Mouse (Mus musculus): ENCODE measurements around the gene Tnfrsf19. TPM values are rescaled to one million over a fixed set of nuclear protein-coding genes. Genes with fewer than 3 reads are reported as not detected.

The Tnfrsf19 gene
- total RNA-seq, 2 experiments from 2014 or later, result not detected

GRCm38 (mm10) chr14:61024006-61024405 is 22.3 kb downstream of the Tnfrsf19 start:
- ATAC-seq (replicated peaks; ENCODE audit: poor library complexity, severe bottlenecking), result no peak

GRCm38 (mm10) chr14:61022383-61022782 is 23.9 kb downstream of the Tnfrsf19 start:
- no peak for ATAC-seq (replicated peaks; ENCODE audit: poor library complexity, severe bottlenecking)

- no peak for ATAC-seq (replicated peaks; ENCODE audit: poor library complexity, severe bottlenecking)
Observed at GRCm38 (mm10) chr14:61020968-61021367, 25.3 kb downstream of the Tnfrsf19 start.

- ATAC-seq (replicated peaks; ENCODE audit: poor library complexity, severe bottlenecking), result no peak
Observed at GRCm38 (mm10) chr14:61019880-61020279, 26.4 kb downstream of the Tnfrsf19 start.

GRCm38 (mm10) chr14:61014544-61014943 is 31.7 kb downstream of the Tnfrsf19 start:
- ATAC-seq (replicated peaks; ENCODE audit: poor library complexity, severe bottlenecking), result no peak

- no peak for ATAC-seq (replicated peaks; ENCODE audit: poor library complexity, severe bottlenecking)
Observed at GRCm38 (mm10) chr14:61012397-61012931, 33.8 kb downstream of the Tnfrsf19 start.

- ATAC-seq (replicated peaks; ENCODE audit: poor library complexity, severe bottlenecking), result no peak
Observed at GRCm38 (mm10) chr14:61011621-61012174, 34.6 kb downstream of the Tnfrsf19 start.

- no peak for ATAC-seq (replicated peaks; ENCODE audit: poor library complexity, severe bottlenecking)
Observed at GRCm38 (mm10) chr14:61005127-61005837, 41.0 kb downstream of the Tnfrsf19 start.

GRCm38 (mm10) chr14:61003676-61004075 is 42.6 kb downstream of the Tnfrsf19 start:
- ATAC-seq (replicated peaks; ENCODE audit: poor library complexity, severe bottlenecking), result no peak

- no peak for ATAC-seq (replicated peaks; ENCODE audit: poor library complexity, severe bottlenecking)
Observed at GRCm38 (mm10) chr14:61000072-61000471, 46.2 kb downstream of the Tnfrsf19 start.

GRCm38 (mm10) chr14:60996556-60996955 is 49.7 kb downstream of the Tnfrsf19 start:
- ATAC-seq (replicated peaks; ENCODE audit: poor library complexity, severe bottlenecking), result no peak

GRCm38 (mm10) chr14:60993506-60993905 is 52.8 kb downstream of the Tnfrsf19 start:
- no peak for ATAC-seq (replicated peaks; ENCODE audit: poor library complexity, severe bottlenecking)

GRCm38 (mm10) chr14:60993092-60993491 is 53.2 kb downstream of the Tnfrsf19 start:
- ATAC-seq (replicated peaks; ENCODE audit: poor library complexity, severe bottlenecking), result no peak

GRCm38 (mm10) chr14:60992144-60992543 is 54.1 kb downstream of the Tnfrsf19 start:
- ATAC-seq (replicated peaks; ENCODE audit: poor library complexity, severe bottlenecking), result no peak

GRCm38 (mm10) chr14:60988228-60988627 is 58.1 kb downstream of the Tnfrsf19 start:
- peak; percentile 35; the same call in 1 of the 2 replicates for ATAC-seq (replicated peaks; ENCODE audit: poor library complexity, severe bottlenecking)

GRCm38 (mm10) chr14:60986926-60987325 is 59.4 kb downstream of the Tnfrsf19 start:
- ATAC-seq (replicated peaks; ENCODE audit: poor library complexity, severe bottlenecking), result no peak

GRCm38 (mm10) chr14:60985077-60985476 is 61.2 kb downstream of the Tnfrsf19 start:
- no peak for ATAC-seq (replicated peaks; ENCODE audit: poor library complexity, severe bottlenecking)

- no peak for ATAC-seq (replicated peaks; ENCODE audit: poor library complexity, severe bottlenecking)
Observed at GRCm38 (mm10) chr14:60984266-60984665, 62.0 kb downstream of the Tnfrsf19 start.

- no peak for ATAC-seq (replicated peaks; ENCODE audit: poor library complexity, severe bottlenecking)
Observed at GRCm38 (mm10) chr14:60982126-60982525, 64.2 kb downstream of the Tnfrsf19 start.

GRCm38 (mm10) chr14:60980244-60980887 is 65.9 kb downstream of the Tnfrsf19 start:
- ATAC-seq (replicated peaks; ENCODE audit: poor library complexity, severe bottlenecking), result no peak

- no peak for ATAC-seq (replicated peaks; ENCODE audit: poor library complexity, severe bottlenecking)
Observed at GRCm38 (mm10) chr14:60978129-60978528, 68.2 kb downstream of the Tnfrsf19 start.
